Mouse (Mus musculus) 3T3-L1 (cell line): ENCODE results near the gene Gm20683.
A peak's percentile ranks its signal among the peaks of the same experiment; 100 is the strongest.

ENCODE experiments used
- DNase-seq: peaks from one replicate; pipeline ENCODE4 v3.0.0-alpha.2; 2015; ENCODE audit warnings: low read depth, low spot score

Gm20683 gene

DNA sequence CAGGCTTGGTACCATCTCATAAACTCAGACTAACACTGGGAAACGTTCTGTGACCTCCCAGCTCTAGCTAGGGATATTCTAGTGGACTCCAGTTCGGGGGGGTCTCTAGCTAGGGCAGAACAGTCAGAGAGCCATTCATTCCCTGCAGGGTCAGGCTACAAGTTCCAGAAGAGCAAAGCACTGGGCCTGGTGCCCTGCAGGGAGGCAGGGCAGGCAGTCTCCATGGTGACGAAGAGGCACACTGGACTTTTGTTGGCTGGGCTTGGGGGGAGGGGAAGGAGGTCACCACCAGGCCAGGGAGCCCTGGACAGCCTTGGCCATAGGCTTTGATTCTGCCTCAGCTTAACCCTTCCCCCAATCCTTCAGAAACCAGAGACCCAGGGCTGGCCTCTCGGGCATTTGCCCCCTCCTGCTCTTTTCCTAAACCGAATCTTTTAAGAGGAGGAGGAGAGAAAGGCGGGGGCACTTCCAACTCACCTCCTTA, 45.9 kb downstream of the Gm20683 start, which contains the start of gene AC134908.4:
Gene AC134908.4, minus strand, starts transcription at position 51 of the 484 bp plus-strand sequence.
- DNase-seq: peak; percentile 47

DNA sequence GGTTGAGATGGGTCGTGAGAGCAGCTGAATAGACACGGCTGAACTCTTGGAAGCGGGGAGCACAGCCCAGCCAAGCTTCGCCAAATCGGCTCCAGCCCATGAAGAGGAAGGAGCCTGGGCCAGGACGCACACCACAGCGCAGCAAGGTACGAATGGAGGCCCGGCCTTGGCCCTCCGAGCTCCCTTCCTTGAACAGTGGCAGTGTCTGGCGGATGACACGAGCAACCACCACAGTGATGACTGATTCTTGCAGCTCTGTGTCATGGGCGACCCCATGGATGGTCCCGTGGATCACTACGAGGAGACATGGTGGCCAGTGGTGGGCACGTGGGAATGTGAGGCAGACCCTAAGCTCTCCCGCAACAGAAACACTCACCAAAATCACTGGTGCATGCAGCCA, 46.6 kb downstream of the Gm20683 start:
- DNase-seq: no peak

DNA sequence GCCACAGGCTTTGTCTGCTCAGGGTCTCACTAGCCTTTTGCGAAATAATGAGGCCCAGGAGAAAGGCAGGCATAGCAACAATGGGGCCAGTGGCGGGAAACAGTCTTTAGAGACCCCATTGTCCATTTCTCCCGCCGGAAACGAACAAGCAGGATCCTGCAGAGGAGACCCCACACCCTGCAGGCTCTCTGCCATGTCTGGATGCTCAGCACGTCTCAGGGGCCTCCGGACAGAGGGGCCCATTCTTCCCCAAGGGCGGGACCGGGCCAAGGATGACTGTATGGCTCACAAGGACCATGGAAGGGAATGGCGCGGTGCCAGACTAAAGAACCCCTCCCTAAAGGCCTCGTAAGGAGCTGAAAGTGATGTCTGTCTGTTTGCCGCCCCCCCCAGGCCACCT, 47.4 kb downstream of the Gm20683 start:
- DNase-seq: no peak

DNA sequence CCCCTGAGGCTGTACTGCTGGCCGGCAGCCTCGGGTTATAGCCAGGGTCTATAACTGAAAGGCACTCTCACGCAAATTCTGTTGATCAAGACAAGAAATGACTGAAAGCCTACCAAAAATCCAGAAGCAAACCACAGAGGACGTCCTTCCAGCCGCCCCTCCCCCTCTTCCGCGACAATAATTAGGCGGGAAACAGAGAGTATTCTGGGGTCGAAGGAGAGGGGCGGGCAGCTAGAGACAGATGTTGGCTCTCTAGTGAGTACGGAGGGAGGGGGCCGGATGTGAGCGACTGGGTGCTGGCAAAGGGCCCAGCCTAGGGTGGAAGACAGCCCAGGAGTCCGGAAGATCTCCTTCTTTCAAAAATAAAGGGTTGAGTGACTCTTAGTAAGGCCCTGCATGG, 48.9 kb downstream of the Gm20683 start, which contains the start of gene Fam173a:
Gene Fam173a, minus strand, starts transcription at position 287 of the 400 bp plus-strand sequence.
- peak; percentile 76 for DNase-seq

DNA sequence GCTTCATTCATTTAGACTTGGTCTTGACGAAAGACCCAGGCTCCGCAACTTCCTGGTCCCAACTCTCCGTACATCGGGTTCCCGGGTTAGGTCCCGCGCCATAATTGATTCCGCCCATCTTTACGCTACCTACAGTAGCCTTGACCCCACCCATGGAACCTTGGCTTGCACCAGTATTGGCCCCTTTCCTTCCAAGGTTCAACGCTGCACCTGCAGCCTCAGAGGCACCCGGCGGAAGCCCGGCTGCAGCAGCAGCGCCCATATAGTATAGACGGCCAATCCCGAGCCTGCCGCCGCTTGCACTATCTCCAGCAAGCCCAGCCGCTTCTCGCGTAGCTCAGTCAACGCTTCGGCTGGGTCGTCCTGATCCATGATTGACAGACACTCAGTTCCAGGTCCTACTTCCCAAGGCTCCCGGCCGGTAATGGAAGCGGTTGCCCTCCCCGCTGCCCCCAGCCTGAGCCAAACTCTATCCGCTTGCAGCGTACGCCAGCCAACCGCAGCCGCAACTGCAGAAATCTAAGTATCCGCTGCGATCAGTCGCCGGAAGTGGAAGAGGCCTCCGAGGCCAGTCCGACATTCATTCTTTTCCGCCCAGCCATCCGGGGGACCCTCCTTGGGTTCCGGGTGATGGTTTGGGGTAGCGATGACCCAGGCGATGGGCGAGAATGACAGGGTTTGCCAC, 49.6 kb downstream of the Gm20683 start:
- peak; percentile 89 for DNase-seq

DNA sequence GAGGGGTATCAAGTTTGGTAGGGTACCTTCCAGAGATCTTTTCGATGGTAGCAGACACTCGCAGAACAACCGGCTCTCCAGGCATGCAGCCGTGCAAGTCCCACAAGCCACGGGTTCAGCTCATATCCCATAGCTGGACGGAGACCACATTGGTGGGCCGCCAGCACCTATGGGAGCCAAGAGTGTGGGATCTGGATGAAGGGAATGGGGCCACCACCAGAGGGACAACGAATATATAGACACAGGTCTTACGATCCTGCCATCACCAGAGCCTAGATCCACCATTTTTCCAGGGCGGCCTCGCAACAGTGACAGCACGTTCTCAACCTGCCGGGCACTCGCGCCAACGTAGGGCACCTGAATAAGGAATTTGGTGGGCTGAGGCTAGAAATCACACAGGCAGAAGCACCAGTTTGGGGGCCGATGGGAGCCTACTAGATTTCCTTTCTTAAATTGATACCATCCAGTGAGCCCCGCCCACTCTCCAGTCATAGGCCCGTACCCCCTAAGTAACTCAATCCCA, 50.2 kb downstream of the Gm20683 start:
- DNase-seq: peak; percentile 50

DNA sequence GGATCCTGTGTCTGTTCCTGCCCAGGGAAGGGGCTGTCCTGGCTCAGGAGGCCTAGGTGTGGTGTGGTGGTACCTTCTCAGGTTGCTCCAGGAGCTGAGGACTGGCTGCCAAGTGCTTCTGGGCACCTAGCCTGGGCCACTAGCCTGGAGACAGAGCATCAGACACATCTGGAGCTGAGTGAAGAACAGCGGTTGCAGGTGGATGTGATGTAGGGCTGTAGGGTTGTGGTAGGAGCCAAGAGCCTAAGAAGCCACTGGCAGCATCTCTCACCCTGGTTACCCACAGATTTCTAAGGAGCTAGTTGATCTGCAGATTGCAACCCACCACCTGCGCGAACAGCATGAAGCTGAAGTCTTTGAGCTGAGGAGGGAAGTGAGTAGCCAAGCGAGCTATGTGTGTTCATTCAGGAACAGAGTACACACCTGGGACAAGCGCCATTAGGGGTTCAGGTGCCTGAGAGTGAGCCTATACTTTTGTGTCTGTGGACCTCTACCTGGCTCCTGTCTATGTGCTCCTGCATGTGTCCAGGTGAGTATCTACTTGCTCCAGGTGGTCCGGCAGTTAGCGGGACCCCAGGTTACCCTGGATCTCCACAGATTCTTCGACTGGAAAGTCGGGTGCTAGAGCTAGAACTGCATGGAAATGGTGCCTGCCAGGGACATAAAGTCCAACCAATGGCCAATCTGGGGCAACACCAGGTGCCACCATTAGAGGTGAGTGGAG, 54.6 kb downstream of the Gm20683 start:
- no peak for DNase-seq

DNA sequence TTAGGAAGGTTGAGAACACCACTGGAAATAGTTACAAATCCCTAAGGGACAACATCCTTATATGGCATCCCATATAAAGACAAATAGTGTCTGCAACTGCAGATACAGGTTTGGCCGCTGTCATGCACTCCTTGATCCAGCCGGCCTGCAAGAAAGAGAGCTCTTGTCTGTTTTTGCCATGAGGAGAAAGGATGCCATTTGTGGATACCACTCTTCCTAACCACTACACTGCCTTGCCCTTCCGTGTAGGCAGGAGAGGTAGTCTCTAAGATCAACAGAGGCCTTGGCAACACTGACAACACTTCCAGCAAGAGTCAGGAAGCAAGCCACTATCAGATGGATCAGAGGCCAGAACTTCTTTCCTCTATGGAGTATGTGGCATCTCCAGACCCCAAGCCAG, 55.3 kb downstream of the Gm20683 start, which contains the start of gene Ccdc78:
Gene Ccdc78, plus strand, starts transcription at position 301 of the 400 bp plus-strand sequence.
- DNase-seq: no peak

DNA sequence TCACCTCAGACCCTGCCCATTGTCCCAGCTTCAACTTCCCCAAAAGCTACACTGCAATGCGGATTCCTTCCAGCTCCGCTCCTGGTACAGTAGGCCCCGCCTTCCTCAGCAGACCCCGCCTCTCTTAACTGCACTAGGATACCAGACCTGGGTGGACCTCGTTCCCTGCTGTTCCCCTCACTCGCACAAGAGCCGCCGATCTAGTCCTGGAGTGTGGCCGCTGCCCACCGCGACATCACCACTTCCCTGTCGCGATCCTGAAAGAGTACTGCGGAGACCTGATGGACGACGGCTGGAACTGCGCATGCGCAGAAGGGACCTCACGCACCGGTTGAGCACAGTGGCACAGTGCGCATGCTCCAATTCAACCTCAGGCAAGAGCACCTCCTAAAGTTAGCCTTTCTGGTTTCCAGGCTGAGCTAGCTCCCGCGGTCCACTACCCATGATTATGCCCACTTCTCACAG, 56.2 kb downstream of the Gm20683 start, which contains the start of gene Haghl:
Gene Haghl, minus strand, starts transcription at position 393 of the 465 bp plus-strand sequence.
- DNase-seq: peak; percentile 99
